Mouse (Mus musculus): Measurements from ENCODE around the gene Treml2.
A peak's percentile ranks its signal among the peaks of the same experiment; 100 is the strongest.
"Not testable (repeated sequence)": the region's sequence is repeated elsewhere in the genome, so short reads cannot be mapped to it uniquely, and the experiment has no call there.

Treml2 gene

DNA sequence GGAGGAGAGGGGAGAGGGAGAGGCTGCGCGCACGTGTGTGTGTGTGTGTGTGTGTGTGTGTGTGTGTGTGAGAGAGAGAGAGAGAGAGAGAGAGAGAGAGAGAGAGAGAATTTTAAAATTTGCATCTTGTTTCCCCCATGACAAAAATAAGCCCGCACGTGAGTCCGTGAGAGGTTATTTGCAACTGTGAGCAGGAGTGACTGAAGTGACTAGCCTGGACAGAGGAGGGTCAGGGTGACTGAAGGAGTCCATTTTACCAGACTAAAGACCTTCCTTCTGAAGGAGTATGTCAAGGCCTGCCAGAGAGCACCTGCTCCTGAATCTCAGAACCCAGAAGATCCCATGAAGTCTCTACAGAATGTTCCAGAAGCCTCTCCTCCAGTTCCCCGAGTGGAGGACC lies 458 bp downstream of the Treml2 start:
- no peak for DNase-seq

DNA sequence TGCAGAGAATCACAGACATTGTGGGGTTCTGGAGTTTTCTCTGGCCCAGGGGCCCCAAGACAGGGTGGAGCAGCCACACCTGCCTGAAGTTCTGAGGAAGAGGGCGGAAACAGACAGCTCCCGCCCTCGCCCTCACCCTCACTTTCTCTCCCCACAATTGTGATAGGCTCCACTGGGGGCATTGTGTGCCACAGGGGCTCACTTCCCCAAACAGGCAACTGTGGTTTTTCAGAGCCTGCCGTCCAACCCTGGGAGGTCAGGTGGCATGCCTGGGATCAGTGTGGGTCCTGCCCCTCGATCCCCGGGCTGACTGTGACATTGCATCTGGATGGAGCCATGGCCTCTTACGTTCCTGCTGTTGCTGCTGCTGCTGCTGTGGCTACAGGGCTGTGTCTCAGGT lies 901 bp downstream of the Treml2 start:
- no peak for DNase-seq

- DNase-seq = no peak
These were observed 1.6 kb downstream of the Treml2 start for GRCm38 (mm10) chr17:48300861-48301260.

DNA sequence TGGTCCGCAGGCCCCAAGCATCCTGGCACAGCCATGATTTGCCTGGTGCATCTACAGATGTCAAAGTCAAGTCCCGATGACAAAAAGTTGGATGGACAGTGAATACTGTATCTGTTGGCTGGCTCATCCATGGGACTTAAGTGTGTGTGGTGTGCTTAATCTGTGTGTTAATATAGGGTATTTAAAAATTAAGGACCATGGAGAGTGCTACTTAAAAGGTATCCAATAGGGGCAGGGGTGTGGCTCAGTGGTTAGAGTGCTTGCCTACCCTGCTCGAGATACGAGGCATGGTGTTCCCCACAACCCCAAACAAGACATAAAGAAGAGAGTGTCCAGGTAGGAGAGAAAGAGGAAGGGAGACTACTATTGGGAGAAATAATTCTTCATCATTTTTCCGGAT lies 2.5 kb downstream of the Treml2 start:
- no peak for DNase-seq

GRCm38 (mm10) chr17:48312124-48312523 lies 12.8 kb downstream of the Treml2 start:
- DNase-seq = no peak

- DNase-seq = not testable (repeated sequence)
These were observed 16.7 kb downstream of the Treml2 start, which contains the start of gene B430306N03Rik for GRCm38 (mm10) chr17:48315905-48316579. TSS of gene B430306N03Rik (plus strand) at chr17:48316141.

DNA sequence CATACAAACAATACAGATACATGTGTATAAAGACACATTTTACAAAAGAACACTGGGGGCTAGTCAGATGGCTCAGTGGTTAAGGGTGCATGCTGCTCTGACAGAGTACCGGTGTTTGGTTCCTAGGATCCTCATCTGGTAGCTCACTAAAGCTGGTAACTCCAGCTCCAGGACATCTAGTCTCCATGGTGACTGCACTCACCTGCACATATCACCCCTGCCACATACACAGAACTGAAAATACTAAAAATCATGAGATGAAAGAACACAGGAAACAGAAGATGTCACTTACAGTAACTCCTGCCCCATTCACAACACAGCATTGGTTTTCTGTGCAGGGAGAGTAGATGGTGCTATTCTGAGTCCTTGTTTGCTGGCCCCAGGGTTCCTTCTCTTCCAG lies 19.4 kb downstream of the Treml2 start:
- no peak for DNase-seq

DNA sequence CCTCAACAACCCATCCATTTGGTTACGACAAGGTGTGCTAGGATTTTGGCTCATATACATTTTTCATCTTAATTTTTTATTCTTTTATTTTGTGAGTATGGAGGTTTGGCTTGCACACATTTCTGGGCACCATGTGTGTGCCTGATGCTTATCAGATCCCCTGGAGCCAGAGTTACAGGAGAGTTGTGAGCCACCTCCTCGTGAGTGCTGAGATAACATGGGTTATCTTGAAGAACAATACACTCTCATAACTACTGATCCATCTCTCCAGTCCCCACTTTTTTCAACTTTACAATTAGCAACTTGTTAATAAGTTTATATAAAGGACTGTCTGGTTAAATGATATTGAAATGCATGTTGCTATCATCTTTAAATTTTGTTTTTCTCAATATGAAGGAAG lies 22.0 kb downstream of the Treml2 start:
- no peak for DNase-seq

- DNase-seq = no peak
These were observed 23.9 kb downstream of the Treml2 start for GRCm38 (mm10) chr17:48323236-48323635.

GRCm38 (mm10) chr17:48324258-48324657 lies 25.0 kb downstream of the Treml2 start:
- DNase-seq = no peak

DNA sequence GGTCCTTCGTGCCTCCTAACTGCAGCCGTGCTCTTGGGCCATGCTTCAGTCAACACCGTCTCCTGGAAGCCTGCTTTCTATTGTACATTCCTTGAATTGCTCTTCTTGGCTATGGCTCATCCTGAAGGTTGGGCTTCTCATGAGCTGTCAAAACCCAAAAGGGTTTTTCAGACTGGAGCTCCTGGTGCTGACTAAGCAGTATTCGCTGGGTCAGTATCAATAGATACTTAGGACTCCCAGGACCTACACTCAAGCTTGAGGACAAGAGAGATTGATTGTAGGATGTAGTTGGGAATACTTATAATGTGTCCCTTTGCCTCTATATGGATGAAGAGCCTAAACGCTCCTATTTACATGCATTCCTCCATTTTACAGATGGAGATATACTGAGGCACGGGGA lies 25.8 kb downstream of the Treml2 start:
- no peak for DNase-seq

DNA sequence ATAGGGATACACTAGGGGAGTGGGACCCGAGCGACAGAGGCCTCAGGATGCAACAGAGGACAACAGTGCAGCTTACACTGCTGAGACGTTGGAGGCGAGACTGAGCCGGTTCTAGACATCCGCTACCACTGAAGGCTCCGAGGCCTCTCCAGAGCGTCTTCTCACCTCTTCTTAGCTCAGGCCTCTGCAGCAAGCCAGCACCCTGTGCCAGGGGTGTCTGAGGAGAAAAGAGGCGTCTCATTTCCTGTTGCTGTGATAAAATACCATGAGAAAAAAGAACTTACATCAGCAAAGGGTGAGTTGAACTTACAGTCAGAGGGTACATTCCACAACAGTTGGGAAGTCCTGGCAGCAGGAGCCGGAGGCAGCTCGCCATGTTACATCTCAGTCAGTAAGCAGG lies 26.3 kb downstream of the Treml2 start:
- DNase-seq = no peak

DNA sequence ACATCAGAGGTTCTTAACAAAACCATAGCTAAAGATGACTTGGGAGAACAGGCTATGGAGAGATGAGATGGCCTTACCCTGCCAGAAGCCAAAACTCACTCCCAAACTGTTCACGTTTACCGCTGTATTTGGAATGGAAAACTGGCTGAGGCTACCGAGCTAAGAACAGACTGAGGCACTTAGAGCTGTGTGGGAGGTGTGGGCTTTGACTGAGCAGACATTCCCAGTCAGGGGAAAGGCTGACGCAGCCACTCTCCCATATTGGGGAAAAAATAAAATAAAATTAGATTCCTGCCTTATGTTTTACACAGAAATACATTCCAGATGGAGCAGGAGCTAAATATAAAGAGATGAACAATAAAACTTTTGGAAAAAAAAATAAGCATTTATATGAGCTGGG lies 27.4 kb downstream of the Treml2 start:
- no peak for DNase-seq

DNA sequence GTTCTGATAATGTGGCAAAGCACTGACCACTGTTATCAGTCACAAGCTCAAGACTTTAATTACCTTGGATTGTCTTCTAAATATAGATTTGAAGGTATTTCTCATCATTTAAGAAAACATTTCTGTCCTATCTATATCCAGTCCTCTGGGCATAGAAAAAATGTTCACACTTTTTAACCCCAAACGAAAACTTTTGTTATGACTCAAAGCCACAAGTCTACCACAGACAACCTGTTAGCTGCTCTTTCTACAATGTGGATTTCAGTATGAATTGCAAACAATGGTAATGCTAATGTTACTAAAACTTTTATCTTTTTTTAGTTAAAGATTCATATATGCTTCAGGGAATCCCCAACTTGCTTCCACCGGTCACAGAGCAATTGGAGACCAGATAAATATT lies 33.2 kb downstream of the Treml2 start:
- DNase-seq = no peak

- DNase-seq = no peak
These were observed 34.9 kb downstream of the Treml2 start for GRCm38 (mm10) chr17:48334186-48334585.

- peak; percentile 7 for DNase-seq
These were observed 37.6 kb downstream of the Treml2 start for GRCm38 (mm10) chr17:48336857-48337256.

DNA sequence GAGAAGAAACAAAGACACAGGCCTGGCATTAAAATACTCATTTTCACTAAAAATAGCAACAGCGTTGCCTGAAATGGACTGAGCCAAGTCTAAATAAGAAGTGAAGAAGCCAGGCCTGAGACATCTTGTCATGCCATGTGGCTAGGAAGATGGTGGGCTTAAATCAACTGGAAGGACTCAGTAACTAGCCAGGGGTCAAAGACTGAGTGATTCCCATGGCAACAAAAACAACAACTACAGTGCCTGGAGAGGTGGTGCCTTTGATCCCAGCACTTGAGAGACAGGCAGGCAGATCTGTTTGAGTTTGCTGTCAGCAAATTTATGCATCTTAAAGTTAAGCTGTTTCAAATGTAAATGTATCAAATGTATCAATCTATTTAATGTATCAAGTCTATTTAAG lies 41.0 kb downstream of the Treml2 start:
- DNase-seq = no peak

DNA sequence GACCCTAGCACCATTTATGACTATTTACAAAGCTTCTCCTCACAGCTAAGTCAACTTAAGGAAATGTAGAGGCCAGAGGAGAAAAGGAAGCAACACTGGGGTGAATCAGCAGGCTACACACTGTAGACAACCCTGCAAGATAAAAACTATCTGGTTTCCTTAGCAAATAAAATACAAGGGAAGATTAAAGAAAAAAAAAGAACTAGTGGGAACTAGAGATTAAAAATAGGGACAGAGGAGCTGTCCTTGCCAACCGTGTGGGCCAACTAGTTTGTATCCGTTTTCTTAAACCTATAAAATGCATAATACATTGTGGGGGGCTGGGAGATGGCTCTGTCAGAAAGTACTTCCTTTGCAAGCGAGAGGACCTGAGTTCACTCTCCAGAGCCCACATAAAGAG lies 42.6 kb downstream of the Treml2 start:
- no peak for DNase-seq

- no peak for DNase-seq
These were observed 43.8 kb downstream of the Treml2 start for GRCm38 (mm10) chr17:48343065-48343464.

- no peak for DNase-seq
These were observed 46.5 kb downstream of the Treml2 start for GRCm38 (mm10) chr17:48345824-48346223.

DNA sequence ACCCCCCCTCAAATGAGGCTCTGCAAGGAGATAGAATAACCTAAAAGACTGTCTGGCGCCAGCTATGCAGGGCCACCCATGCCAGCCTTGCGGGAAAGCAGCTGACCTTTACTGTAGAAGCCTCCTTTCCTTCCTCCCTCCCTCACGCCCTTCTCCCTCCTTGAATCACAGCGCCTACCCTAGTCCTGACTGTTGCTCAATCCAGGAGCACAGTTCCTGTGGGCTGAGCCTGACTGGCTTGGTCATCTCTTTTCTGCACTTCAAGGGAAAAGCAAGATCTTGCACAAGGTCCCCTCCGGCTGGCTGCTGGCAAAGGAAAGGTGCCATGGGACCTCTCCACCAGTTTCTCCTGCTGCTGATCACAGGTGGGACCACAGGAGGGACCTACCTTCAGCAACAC lies 46.9 kb downstream of the Treml2 start, which contains the start of gene Trem2:
TSS of gene Trem2 (plus strand) at position 171 of the 400 bp plus-strand sequence.
- no peak for DNase-seq

DNA sequence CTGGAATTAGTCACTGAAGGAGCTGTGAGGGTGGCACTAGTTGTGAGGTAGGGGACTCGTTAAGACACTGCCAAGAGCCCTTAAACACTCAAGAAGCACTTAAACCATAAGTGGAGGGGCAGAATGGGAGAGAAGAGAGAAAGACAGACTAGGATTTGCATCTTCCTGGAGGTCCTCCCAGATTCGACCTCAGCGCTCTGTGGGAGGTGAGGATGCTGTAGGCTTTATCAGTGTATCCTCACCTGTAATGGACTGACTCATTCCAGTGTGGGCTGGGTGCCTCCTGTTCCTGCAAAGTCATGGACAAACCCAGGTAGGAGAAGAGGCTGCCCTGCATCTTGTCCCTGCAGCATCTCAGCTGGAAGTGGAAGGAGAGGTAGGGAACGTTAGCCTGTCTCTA lies 47.5 kb downstream of the Treml2 start:
- no peak for DNase-seq

DNA sequence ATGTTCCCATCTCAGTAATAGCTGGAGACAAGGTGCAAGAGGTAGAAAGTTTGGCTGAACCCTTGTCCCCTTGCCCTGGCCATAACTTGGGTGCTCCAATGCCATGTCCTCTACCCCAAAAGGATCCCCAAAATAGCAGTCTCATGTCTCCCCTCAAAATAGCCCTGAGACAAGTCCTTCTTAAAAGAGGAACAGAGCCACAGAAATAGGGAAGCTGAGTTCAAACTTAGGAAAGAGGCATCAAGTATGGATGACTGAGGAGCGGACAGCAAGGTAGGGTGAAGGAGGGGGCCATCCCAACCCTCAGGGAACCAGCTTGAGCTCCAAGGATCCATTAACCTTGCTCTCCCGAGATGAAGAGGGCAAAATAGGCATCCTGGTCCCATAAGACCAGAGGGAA lies 48.0 kb downstream of the Treml2 start:
- DNase-seq = no peak

- DNase-seq = no peak
These were observed 51.4 kb downstream of the Treml2 start for GRCm38 (mm10) chr17:48350681-48351193.

DNA sequence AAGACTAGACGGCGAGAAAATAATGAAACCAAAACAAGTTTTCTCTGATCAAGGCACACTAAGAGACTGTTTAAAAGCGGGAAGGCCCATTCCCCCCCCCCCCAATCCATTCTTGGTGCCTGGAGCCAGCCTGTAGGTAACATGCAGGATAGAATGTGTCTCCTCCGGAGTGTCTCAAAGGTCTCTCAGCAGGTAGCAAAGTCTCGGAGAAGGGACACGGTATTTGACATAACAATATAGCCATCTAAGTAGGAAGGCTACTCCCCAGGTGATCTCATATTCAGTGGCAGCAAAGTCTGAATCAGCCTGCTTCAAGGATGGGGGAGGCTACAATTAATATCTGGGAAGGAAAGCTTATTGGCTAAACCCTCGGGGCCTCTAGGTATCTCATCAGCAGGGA lies 53.7 kb downstream of the Treml2 start:
- DNase-seq = not testable (repeated sequence)

Measured in cerebellum, adult 11-12 months (tissue).